Mouse (Mus musculus) CH12.LX (cell line): Measurements from ENCODE around the gene Cic. TPM values are rescaled to one million over a fixed set of nuclear protein-coding genes. Genes with fewer than 3 reads are reported as not detected.
A peak's percentile ranks its signal among the peaks of the same experiment; 100 is the strongest.

Source experiments
- DNase-seq: peaks from one replicate; pipeline ENCODE4 v3.0.0-alpha.2; 2013; ENCODE audit errors: extremely low read depth
- H3K27ac ChIP-seq: 2 replicates; pipeline ENCODE4 v1.5.1; 2012; ENCODE audit warnings: low read depth, mild to moderate bottlenecking, control low read depth, moderate library complexity; ENCODE audit not compliant: insufficient read depth
- H3K27me3 ChIP-seq: replicated peaks from 2 replicates; pipeline ENCODE3; 2012; ENCODE audit warnings: inconsistent platforms
- H3K36me3 ChIP-seq, 2 experiments: replicated peaks in 1 of 2; 2 replicates each; pipeline versions ENCODE3 to v1.6.1; 2012; ENCODE audit warnings: inconsistent platforms in 1 of 2, low read length in 1 of 2, mild to moderate bottlenecking in 1 of 2, mixed read lengths in 1 of 2, moderate library complexity in 1 of 2; ENCODE audit not compliant: control insufficient read depth in 1 of 2, insufficient read depth in 1 of 2
- H3K4me1 ChIP-seq, 2 experiments: 2 replicates each; pipeline ENCODE4 v1.6.1; 2012; ENCODE audit warnings: inconsistent platforms in 1 of 2, moderate library complexity in 1 of 2; ENCODE audit not compliant: insufficient read depth in 2 of 2, control insufficient read depth in 1 of 2
- H3K4me2 ChIP-seq: 2 replicates; pipeline ENCODE4 v1.6.1; 2012; ENCODE audit warnings: low read depth, mild to moderate bottlenecking, control low read depth; ENCODE audit not compliant: poor library complexity, insufficient read depth, severe bottlenecking
- H3K4me3 ChIP-seq, 3 experiments: fragments of 150-350 bp in 1 of 3; sonication (generic) in 1 of 3; replicated peaks in 1 of 3; 2 replicates each; pipeline versions ENCODE3 to v1.5.1; 2011 to 2012; ENCODE audit warnings: low read depth in 2 of 3, low read length in 2 of 3, mild to moderate bottlenecking in 2 of 3, moderate library complexity in 2 of 3, control low read depth in 1 of 3, improper control_type of control experiment in 1 of 3, inconsistent platforms in 1 of 3, mixed read lengths in 1 of 3; ENCODE audit not compliant: poor library complexity in 1 of 3
- H3K79me2 ChIP-seq: replicated peaks from 2 replicates; pipeline ENCODE4 v1.6.1; 2012; ENCODE audit warnings: mild to moderate bottlenecking, moderate library complexity; ENCODE audit not compliant: control insufficient read depth, poor library complexity, insufficient read depth, severe bottlenecking; ENCODE audit errors: extremely low read depth
- H3K9ac ChIP-seq: 2 replicates; pipeline ENCODE4 v1.6.1; 2012; ENCODE audit warnings: low read depth, mild to moderate bottlenecking, control low read depth, moderate library complexity; ENCODE audit not compliant: insufficient read depth
- H3K9me3 ChIP-seq: replicated peaks from 2 replicates; pipeline ENCODE3; 2012; ENCODE audit warnings: low read length, inconsistent platforms, mixed read lengths
- BHLHE40 ChIP-seq: IDR thresholded peaks from 2 replicates; pipeline ENCODE4 v1.6.1; 2011; ENCODE audit warnings: mild to moderate bottlenecking, low read depth, low read length, improper control_type of control experiment
- EP300 ChIP-seq: IDR thresholded peaks from 2 replicates; pipeline ENCODE4 v1.6.1; 2011; ENCODE audit warnings: low read length, improper control_type of control experiment
- ETS1 ChIP-seq: conservative IDR thresholded peaks from 2 replicates; pipeline ENCODE4 v1.6.1; 2012; ENCODE audit warnings: low read depth, mild to moderate bottlenecking, inconsistent platforms, low read length, improper control_type of control experiment, moderate library complexity
- MYC ChIP-seq: IDR thresholded peaks from 2 replicates; pipeline ENCODE4 v1.6.1; 2011; ENCODE audit warnings: low read depth, mild to moderate bottlenecking, improper control_type of control experiment, low read length
- PAX5 ChIP-seq: IDR thresholded peaks from 2 replicates; pipeline ENCODE4 v1.6.1; 2012; ENCODE audit warnings: low read length, inconsistent platforms, mixed read lengths
- POLR2A ChIP-seq: IDR thresholded peaks from 2 replicates; pipeline ENCODE4 v1.6.1; 2011; ENCODE audit warnings: low read depth, mild to moderate bottlenecking, improper control_type of control experiment, low read length
- POLR2AphosphoS2 ChIP-seq: IDR thresholded peaks from 2 replicates; pipeline ENCODE4 v1.6.1; 2011; ENCODE audit warnings: low read depth, low read length, improper control_type of control experiment
- RAD21 ChIP-seq: IDR thresholded peaks from 2 replicates; pipeline ENCODE4 v1.6.1; 2011; ENCODE audit warnings: low read depth, mild to moderate bottlenecking, low read length, improper control_type of control experiment, moderate library complexity
- RCOR1 ChIP-seq: conservative IDR thresholded peaks from 2 replicates; pipeline ENCODE4 v1.6.1; 2012; ENCODE audit warnings: low read depth, mild to moderate bottlenecking, inconsistent platforms, low read length, improper control_type of control experiment
- SIN3A ChIP-seq: IDR thresholded peaks from 2 replicates; pipeline ENCODE4 v1.6.1; 2012; ENCODE audit warnings: low read length, improper control_type of control experiment, inconsistent platforms
- SMC3 ChIP-seq: IDR thresholded peaks from 2 replicates; pipeline ENCODE4 v1.6.1; 2011; ENCODE audit warnings: low read depth, low read length, improper control_type of control experiment
- TBP ChIP-seq: conservative IDR thresholded peaks from 2 replicates; pipeline ENCODE4 v1.6.1; 2011; ENCODE audit warnings: low read depth, low read length, improper control_type of control experiment
- USF2 ChIP-seq: conservative IDR thresholded peaks from 2 replicates; pipeline ENCODE4 v1.6.1; 2011; ENCODE audit warnings: low read depth, low read length, improper control_type of control experiment
- ZMIZ1 ChIP-seq: IDR thresholded peaks from 2 replicates; pipeline ENCODE4 v1.6.1; 2012; ENCODE audit warnings: low read depth, mild to moderate bottlenecking, inconsistent platforms, low read length, improper control_type of control experiment
- dilution Hi-C: fragments of 300-500 bp; cut with MboI; formaldehyde crosslinking; loops from 2 replicates; pipeline ENCODE4 v1.14.3; 2020; ENCODE audit warnings: low sequenced_read_pairs; ENCODE audit not compliant: extremely low pct_unique_long_range_greater_than_20kb, extremely low pct_ligation_motif_present
- in situ Hi-C: fragments of 300-500 bp; cut with MboI; formaldehyde crosslinking; loops from 3 replicates; pipeline ENCODE4 v1.14.3; 2019; ENCODE audit warnings: low sequenced_read_pairs, low pct_ligation_motif_present, low pct_unique_long_range_greater_than_20kb, mixed read lengths
- polyA plus RNA-seq: library from polyadenylated mRNA; unstranded; fragments of >175 nt; gene quantifications from 2 replicates; pipeline ENCODE4 v1.2.1, GENCODE M21; 2012; ENCODE audit warnings: low read depth; ENCODE audit not compliant: insufficient read length
- total RNA-seq, 2 experiments: library from RNA; depleted of rRNA; stranded (reverse); fragments of 300-350 nt in 1 of 2; fragments of >200 nt in 1 of 2; gene quantifications; 2 replicates each; pipeline ENCODE4 v1.2.3; 2012 to 2014

Cic gene
- total and polyA plus RNA-seq, 3 experiments, result 2.5 to 34.5 (median 21.7) TPM

- TF ChIP-seq ZMIZ1 (no peak), POLR2A (peak; percentile 13; the same call in 1 of the 2 replicates)
- peaks cover 92 to 98% of the 10 kb centered on the region in 2 experiments for H3K36me3 ChIP-seq
- dilution Hi-C loops (no loop called here), in situ Hi-C loops (no loop called here)
- H3K4me3 ChIP-seq, result no peak overlapping the region
- H3K4me1 ChIP-seq, result peaks cover 8 to 21% of the 10 kb centered on the region in 2 experiments
- H3K27ac ChIP-seq, result 0 out of 2 replicates have a peak overlapping the region, but pooled peaks have one; percentile 13
- no peaks in the 10 kb centered on the region for H3K9me3 ChIP-seq
- no peaks in the 10 kb centered on the region for H3K27me3 ChIP-seq
- no peak overlapping the region for H3K4me2 ChIP-seq
- H3K9ac ChIP-seq, result no peak overlapping the region
- H3K79me2 ChIP-seq, result peaks cover 20% of the 10 kb centered on the region
- no peak for DNase-seq
Observed at GRCm38 (mm10) chr7:25230690-25231285, 36.7 kb upstream of the Cic start.

DNA sequence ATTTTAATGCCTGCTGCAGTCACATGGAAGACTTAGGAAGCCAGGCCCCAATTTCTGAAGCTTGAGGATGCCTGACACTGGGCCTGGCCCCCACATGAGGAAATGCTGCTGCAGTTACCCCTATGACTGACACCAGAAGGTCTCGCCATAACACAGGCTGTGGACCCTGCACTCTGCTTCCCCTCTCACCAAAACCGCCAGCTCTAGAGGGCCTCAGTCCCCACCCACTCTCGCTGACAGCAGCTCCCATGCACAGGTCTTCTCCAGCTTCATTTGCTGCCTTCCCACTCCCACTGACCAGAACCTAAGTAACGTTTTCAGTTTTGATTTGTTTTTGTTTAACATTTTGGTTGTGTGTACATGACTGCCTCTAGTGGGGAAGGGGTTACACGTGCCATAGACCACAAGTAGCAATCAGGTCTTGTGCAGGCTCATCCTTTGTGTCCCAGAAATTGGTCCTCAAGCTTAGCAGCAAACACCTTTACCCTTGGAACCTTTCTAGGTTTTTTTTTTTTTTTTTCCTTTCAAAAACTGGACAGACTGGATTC lies 35.3 kb upstream of the Cic start:
- H3K27ac ChIP-seq, result no peak overlapping the region
- in situ Hi-C loops (no loop called here), dilution Hi-C loops (no loop called here)
- no peaks in the 10 kb centered on the region for H3K9me3 ChIP-seq
- no peaks in the 10 kb centered on the region for H3K27me3 ChIP-seq
- H3K79me2 ChIP-seq, result peaks cover 34% of the 10 kb centered on the region
- no peak for DNase-seq
- no peak overlapping the region for H3K4me3 ChIP-seq
- H3K4me1 ChIP-seq, result peaks cover 8 to 31% of the 10 kb centered on the region in 2 experiments
- no peak overlapping the region for H3K4me2 ChIP-seq
- TF ChIP-seq POLR2A (no peak), ETS1 (no peak), POLR2AphosphoS2 (no peak), EP300 (no peak), TBP (no peak), MYC (no peak), RAD21 (no peak; the same call in 1 of the 2 replicates), SIN3A (no peak), SMC3 (peak; percentile 11; the same call in 1 of the 2 replicates), RCOR1 (no peak), BHLHE40 (peak; percentile 42; the same call in 1 of the 2 replicates), USF2 (no peak), PAX5 (no peak)
- H3K36me3 ChIP-seq, result peaks cover 78 to 86% of the 10 kb centered on the region in 2 experiments
- H3K9ac ChIP-seq, result no peak overlapping the region
